Mouse (Mus musculus) limb, embryonic 11.5 days (tissue): ENCODE measurements at regions not wholly inside any gene's neighbourhood (a gene's known extent, or its start where the extent isn't known, plus 50 kb on each side); places are given as distances from the start of the nearest gene placed in this dataset.

ENCODE experiments used
- ATAC-seq: fragments of 200-750 bp; cut with Nextera tagmentation; 2 replicates; pipeline ENCODE4 v1.8.0; 2017; ENCODE audit warnings: low read depth; ENCODE audit not compliant: insufficient number of reproducible peaks, low FRiP score, low TSS enrichment
- DNase-seq: peaks from one replicate; pipeline ENCODE4 v3.0.0-alpha.2; 2015; ENCODE audit warnings: low spot score
- H3K27ac ChIP-seq: fragments of 300-500 bp; sonication (generic); replicated peaks from 2 replicates; pipeline ENCODE4 v1.5.1; 2014; ENCODE audit warnings: low read depth, mild to moderate bottlenecking, low read length
- H3K27me3 ChIP-seq: fragments of 300-500 bp; sonication (generic); 2 replicates; pipeline ENCODE4 v1.6.1; 2014; ENCODE audit warnings: mild to moderate bottlenecking, low read length, mixed read lengths; ENCODE audit not compliant: control insufficient read depth, insufficient read depth
- H3K36me3 ChIP-seq: fragments of 300-500 bp; sonication (generic); 2 replicates; pipeline ENCODE4 v1.6.1; 2014; ENCODE audit warnings: mild to moderate bottlenecking, low read length, moderate library complexity, mixed read lengths; ENCODE audit not compliant: control insufficient read depth, insufficient read depth
- H3K4me1 ChIP-seq: fragments of 300-500 bp; sonication (generic); 2 replicates; pipeline ENCODE4 v1.6.1; 2014; ENCODE audit warnings: low read length, mixed read lengths; ENCODE audit not compliant: control insufficient read depth, insufficient read depth
- H3K4me2 ChIP-seq: fragments of 300-500 bp; sonication (generic); 2 replicates; pipeline ENCODE4 v1.6.1; 2014; ENCODE audit warnings: low read depth, mild to moderate bottlenecking, moderate library complexity; ENCODE audit not compliant: severe bottlenecking
- H3K4me3 ChIP-seq: fragments of 300-500 bp; sonication (generic); 2 replicates; pipeline ENCODE4 v1.5.1; 2014; ENCODE audit warnings: low read depth, low read length
- H3K9ac ChIP-seq: fragments of 300-500 bp; sonication (generic); 2 replicates; pipeline ENCODE4 v1.6.1; 2014; ENCODE audit warnings: mild to moderate bottlenecking, low read length
- H3K9me3 ChIP-seq: fragments of 300-500 bp; sonication (generic); 2 replicates; pipeline ENCODE4 v1.6.1; 2016; ENCODE audit warnings: low read length; ENCODE audit not compliant: control insufficient read depth
- WGBS: fragments of 180-500 bp; shearing (Covaris S2); extraction: QIAGEN DNeasy Blood & Tissue Kit; methylation state at CpG from one replicate; pipeline ENCODE4 v1.1.7; 2014; 5-methylcytosine and 5-hydroxymethylcytosine counted together

DNA sequence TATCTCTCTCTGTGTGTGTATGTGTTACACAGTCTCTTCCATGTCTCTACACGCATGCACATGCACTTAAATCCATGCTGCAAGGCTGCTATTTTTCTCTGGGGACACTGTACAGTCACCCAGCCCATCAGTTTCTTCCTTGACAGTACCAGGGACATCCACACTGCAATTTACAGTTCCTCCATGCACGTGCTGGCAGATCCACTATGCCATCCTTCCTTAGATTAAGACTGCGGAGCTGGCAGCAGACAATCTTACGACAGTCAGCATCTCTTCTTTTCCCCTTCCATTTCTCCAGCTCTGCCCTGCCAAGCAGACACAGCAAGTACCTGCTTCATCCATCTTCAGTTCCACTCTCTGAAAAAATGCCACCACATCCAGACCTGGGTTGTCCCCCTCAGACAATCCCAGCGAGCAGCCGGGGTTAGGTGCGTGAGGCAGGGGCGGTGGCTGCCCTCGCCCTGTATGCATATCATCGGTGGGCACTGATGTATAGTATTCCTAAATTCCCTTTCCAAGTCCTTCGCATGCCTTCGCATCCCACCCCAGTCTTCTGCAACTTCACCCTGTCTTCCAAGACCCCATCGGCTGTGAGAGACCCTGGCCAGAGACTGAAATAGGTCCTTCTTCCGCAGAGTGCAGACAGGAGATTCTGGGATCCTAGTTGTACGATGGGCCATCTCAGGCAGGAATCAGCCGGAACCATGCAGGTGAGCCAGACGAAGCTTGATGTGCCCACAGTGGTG is 161.8 kb downstream of the Gm11361 start:
- Histone ChIP-seq H3K9ac (no peak overlapping the region), H3K4me1 (peaks cover 29% of the 10 kb centered on the region), H3K27me3 (no peaks in the 10 kb centered on the region), H3K36me3 (no peaks in the 10 kb centered on the region), H3K4me3 (no peak overlapping the region), H3K4me2 (no peak overlapping the region), H3K9me3 (no peaks in the 10 kb centered on the region; the same call in 1 of the 2 replicates), H3K27ac (peak overlapping the region; percentile 84)
- ATAC-seq = no peak
- 89% methylated on average over 17 of the region's 17 CpGs for WGBS
- no peak for DNase-seq

DNA sequence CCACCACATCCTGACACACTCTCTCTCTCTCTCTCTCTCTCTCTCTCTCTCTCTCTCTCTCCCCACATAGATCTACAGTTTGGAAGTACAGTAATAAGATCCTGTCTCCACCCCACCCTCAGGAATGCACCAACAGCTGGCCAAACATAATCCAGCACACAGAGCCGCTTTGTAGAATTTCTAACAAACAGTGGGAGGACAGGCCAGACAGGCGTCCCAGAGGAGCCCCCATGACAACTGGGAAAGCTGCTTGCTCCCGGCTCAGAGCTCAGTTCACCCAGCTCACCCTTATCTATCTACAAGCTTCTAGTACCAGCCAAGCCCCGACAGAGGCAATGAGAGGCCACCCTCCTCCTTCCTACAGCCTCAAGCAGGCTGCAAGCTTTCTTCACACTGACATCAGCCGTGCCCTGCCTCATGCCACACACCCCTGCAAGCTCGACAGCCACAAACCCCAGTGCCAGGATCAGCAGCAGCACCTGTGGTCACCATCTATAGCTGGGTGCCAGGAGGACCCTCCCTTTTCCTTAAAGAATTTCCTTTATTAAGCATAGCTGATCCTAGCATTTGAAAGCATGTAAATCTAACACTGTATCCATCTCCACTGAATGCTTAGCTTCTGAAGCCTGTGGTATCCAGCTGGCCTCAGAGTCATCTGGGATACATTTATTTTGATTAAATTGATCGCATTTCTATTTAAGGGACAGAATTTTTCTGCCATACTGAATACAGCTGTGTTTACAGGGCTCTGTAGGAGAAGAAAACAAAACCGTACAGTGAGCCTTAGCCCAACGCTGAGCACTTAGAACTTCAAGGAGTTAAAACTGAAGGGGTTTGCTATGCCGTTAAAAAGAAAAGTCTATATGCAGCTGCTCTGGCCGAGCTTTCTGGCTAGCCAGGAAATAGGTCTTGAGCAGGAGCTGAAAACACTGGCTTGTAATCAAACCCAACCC is 160.9 kb downstream of the Gm11361 start:
- Histone ChIP-seq H3K4me1 (peaks cover 29% of the 10 kb centered on the region), H3K27ac (peak overlapping the region; percentile 84), H3K9ac (peak overlapping the region; percentile 8; the same call in 1 of the 2 replicates), H3K4me2 (peak overlapping the region; percentile 23; the same call in 1 of the 2 replicates), H3K4me3 (no peak overlapping the region), H3K36me3 (no peaks in the 10 kb centered on the region), H3K27me3 (no peaks in the 10 kb centered on the region), H3K9me3 (no peaks in the 10 kb centered on the region; the same call in 1 of the 2 replicates)
- WGBS = 13% methylated on average over 11 of the region's 11 CpGs
- ATAC-seq = peak; percentile 83
- DNase-seq = peak; percentile 78

DNA sequence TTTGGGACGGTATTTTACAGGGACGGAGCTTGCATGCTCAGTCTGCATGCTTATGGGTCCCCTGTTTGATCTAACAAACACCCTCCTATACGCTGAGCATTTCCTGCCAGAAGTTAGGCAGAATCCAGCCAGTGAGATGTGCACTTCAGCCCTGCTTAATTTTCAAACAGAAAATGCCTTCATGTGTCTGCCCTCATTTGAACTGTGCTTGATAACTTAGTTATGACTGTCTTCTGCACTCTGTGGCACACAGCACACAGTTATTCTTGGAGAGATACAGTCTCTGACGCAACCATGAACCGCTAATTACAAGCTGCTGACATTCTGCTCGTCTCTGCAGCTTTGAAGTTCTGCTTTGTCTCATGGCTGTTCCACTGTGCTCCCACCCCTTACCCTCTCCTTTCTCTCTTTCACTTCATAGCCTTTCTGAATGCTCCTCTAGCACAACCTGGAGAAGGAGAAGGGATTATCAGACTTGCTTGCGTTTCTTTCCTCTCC is 160.2 kb downstream of the Gm11361 start:
- no peak overlapping the region for H3K9ac ChIP-seq
- H3K27ac ChIP-seq = peak overlapping the region; percentile 84
- H3K36me3 ChIP-seq = no peaks in the 10 kb centered on the region
- H3K9me3 ChIP-seq = no peaks in the 10 kb centered on the region; the same call in 1 of the 2 replicates
- no peaks in the 10 kb centered on the region for H3K27me3 ChIP-seq
- H3K4me1 ChIP-seq = peaks cover 29% of the 10 kb centered on the region
- peak; percentile 11; the same call in 1 of the 2 replicates for ATAC-seq
- H3K4me3 ChIP-seq = no peak overlapping the region
- 13% methylated on average over 7 of the region's 7 CpGs for WGBS
- H3K4me2 ChIP-seq = peak overlapping the region; percentile 23; the same call in 1 of the 2 replicates
- no peak for DNase-seq

DNA sequence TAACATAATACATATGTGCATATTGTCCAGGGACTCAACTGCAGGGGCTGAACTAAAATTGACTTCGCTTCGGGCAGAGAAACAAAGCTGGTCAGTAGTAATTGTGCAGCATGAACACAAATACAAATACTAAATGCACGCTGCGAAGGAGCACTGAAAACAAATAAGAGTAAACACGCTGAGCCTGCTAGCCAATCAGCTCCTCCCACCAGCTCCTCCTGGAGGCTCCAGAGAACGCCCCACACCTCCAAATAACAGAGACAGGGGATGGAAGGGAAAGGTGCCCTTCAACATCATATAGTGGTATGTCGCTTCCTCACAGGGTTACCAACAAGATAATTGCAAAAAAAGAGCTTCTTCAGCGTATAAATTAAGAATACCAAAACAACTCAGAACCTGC is 159.6 kb downstream of the Gm11361 start:
- Histone ChIP-seq H3K4me2 (peak overlapping the region; percentile 23; the same call in 1 of the 2 replicates), H3K9ac (no peak overlapping the region), H3K4me3 (no peak overlapping the region), H3K36me3 (no peaks in the 10 kb centered on the region), H3K9me3 (no peaks in the 10 kb centered on the region; the same call in 1 of the 2 replicates), H3K4me1 (peaks cover 29% of the 10 kb centered on the region), H3K27me3 (no peaks in the 10 kb centered on the region), H3K27ac (no peak overlapping the region; the same call in 1 of the 2 replicates)
- ATAC-seq (no peak), DNase-seq (no peak)
- 42% methylated on average over 8 of the region's 8 CpGs for WGBS

DNA sequence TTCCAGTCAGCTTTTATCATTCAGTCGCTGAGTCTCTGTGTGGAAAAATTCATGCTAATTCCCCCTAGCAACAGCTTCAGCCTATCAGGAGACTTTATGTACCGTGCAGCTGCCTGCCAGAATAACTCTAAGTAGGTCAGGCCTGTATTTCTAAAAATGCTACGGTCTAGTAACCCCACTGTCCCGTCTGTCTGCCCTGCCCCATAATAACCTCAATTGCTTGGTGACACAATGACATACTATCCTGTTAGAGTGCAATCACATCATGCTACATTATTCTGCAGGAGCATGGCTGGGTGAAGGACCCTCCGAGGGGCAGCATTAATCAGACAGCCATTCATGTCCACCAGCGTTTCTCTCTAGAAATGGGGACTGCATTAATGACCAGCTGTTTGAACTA is 158.9 kb downstream of the Gm11361 start:
- Histone ChIP-seq H3K27ac (peak overlapping the region; percentile 47; the same call in 1 of the 2 replicates), H3K27me3 (no peaks in the 10 kb centered on the region), H3K4me1 (peaks cover 29% of the 10 kb centered on the region), H3K4me2 (no peak overlapping the region), H3K9ac (no peak overlapping the region), H3K9me3 (no peaks in the 10 kb centered on the region; the same call in 1 of the 2 replicates), H3K4me3 (no peak overlapping the region), H3K36me3 (no peaks in the 10 kb centered on the region)
- 17% methylated on average over 6 of the region's 6 CpGs for WGBS
- peak; percentile 49 for ATAC-seq
- DNase-seq = no peak

DNA sequence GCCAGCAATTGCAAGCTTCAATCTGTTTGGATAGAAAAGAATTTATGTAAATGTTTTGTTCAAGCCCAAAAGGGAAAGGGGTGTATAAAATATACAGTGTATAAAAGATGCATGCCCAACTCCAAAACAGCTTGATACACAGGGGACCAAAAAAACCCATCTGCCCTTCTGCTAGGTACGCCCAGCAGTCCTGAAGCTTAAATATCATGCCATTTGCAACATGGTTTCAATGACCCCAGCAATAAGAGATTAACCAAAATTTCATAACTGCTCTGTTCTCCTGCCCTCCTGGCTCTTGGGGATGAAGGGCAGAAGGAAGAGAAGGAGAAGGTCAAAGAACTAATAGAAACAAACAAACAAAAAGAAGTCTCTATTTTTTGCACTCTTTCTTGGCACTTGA is 158.4 kb downstream of the Gm11361 start:
- no peaks in the 10 kb centered on the region for H3K9me3 ChIP-seq
- ATAC-seq (no peak), DNase-seq (no peak)
- H3K27ac ChIP-seq = 0 out of 2 replicates have a peak overlapping the region, but pooled peaks have one; percentile 47
- H3K4me2 ChIP-seq = no peak overlapping the region
- peaks cover 29% of the 10 kb centered on the region for H3K4me1 ChIP-seq
- 61% methylated on average over 1 of the region's 1 CpGs for WGBS
- H3K4me3 ChIP-seq = no peak overlapping the region
- no peak overlapping the region for H3K9ac ChIP-seq
- H3K27me3 ChIP-seq = no peaks in the 10 kb centered on the region
- H3K36me3 ChIP-seq = no peaks in the 10 kb centered on the region

DNA sequence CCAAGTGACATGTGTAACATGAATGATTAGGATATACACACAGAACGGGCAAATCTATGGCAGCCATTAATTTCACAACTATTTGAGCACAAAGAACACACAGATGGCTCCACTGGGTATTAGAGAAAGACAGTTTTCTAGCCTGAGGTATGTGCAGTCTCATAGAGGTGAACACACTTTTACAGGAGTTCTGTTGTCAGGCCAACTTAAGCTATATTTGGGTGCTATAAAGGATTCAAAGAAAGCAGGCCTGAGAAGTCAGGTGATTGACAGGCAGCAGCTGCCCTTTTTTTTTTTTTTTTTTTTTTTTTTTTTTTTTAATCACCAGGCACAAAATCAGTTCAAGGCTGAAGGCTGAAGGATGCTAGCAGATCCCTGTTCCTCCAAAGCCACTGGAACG is 153.0 kb downstream of the Gm11361 start:
- Histone ChIP-seq H3K9me3 (no peaks in the 10 kb centered on the region), H3K36me3 (no peaks in the 10 kb centered on the region), H3K27me3 (no peaks in the 10 kb centered on the region), H3K4me2 (no peak overlapping the region), H3K4me1 (peaks cover 7% of the 10 kb centered on the region), H3K9ac (no peak overlapping the region), H3K27ac (peak overlapping the region; percentile 3; the same call in 1 of the 2 replicates), H3K4me3 (no peak overlapping the region)
- no peak for ATAC-seq
- WGBS = 60% methylated on average over 2 of the region's 2 CpGs
- no peak for DNase-seq

DNA sequence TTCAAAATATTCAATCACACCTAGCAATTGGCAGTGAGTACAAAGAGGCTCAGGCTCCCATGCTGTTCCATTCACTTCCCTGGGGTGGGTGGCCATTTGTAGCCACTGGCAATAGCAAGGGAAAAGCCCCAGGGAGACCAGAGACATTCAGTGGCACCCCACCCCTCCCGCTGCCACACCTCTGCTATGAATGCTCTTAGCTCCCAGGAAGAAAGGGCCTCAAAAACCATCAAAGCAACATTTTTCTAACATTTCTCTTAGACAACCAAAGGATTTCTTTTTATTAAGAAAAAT is 152.2 kb downstream of the Gm11361 start:
- Histone ChIP-seq H3K36me3 (no peaks in the 10 kb centered on the region), H3K4me1 (peaks cover 7% of the 10 kb centered on the region), H3K27ac (peak overlapping the region; percentile 84), H3K4me2 (no peak overlapping the region), H3K9me3 (no peaks in the 10 kb centered on the region), H3K27me3 (no peaks in the 10 kb centered on the region), H3K4me3 (no peak overlapping the region), H3K9ac (no peak overlapping the region)
- WGBS = 45% methylated on average over 1 of the region's 1 CpGs
- ATAC-seq (no peak), DNase-seq (no peak)
